Mouse (Mus musculus) embryonic facial prominence, embryonic 13.5 days (tissue): Measurements from ENCODE around the gene AK157302. TPM values are rescaled to one million over a fixed set of nuclear protein-coding genes. Genes with fewer than 3 reads are reported as not detected.
"Not testable (repeated sequence)": the region's sequence is repeated elsewhere in the genome, so short reads cannot be mapped to it uniquely, and the experiment has no call there.

Experiments used
- ATAC-seq: fragments of 200-750 bp; cut with Nextera tagmentation; 2 replicates; pipeline ENCODE4 v1.8.0; 2017; ENCODE audit warnings: low read depth; ENCODE audit not compliant: insufficient number of reproducible peaks, insufficient read depth, low FRiP score, low TSS enrichment
- H3K27ac ChIP-seq: fragments of 300-500 bp; sonication (generic); 2 replicates; pipeline ENCODE4 v1.5.1; 2015; ENCODE audit warnings: moderate library complexity, mild to moderate bottlenecking, inconsistent platforms
- H3K27me3 ChIP-seq: fragments of 300-500 bp; sonication (generic); 2 replicates; pipeline ENCODE4 v1.6.1; 2015; ENCODE audit warnings: mild to moderate bottlenecking, inconsistent platforms
- H3K36me3 ChIP-seq: fragments of 300-500 bp; sonication (generic); 2 replicates; pipeline ENCODE4 v1.6.1; 2015; ENCODE audit warnings: mild to moderate bottlenecking, inconsistent platforms
- H3K4me1 ChIP-seq: fragments of 300-500 bp; sonication (generic); 2 replicates; pipeline ENCODE4 v1.6.1; 2015; ENCODE audit warnings: inconsistent platforms
- H3K4me2 ChIP-seq: fragments of 300-500 bp; sonication (generic); 2 replicates; pipeline ENCODE4 v1.6.1; 2015; ENCODE audit warnings: moderate library complexity, mild to moderate bottlenecking, inconsistent platforms
- H3K4me3 ChIP-seq: fragments of 300-500 bp; sonication (generic); 2 replicates; pipeline ENCODE4 v1.5.1; 2015; ENCODE audit warnings: mild to moderate bottlenecking, inconsistent platforms
- H3K9ac ChIP-seq: fragments of 300-500 bp; sonication (generic); 2 replicates; pipeline ENCODE4 v1.6.1; 2015; ENCODE audit warnings: mild to moderate bottlenecking, inconsistent platforms
- H3K9me3 ChIP-seq: fragments of 300-500 bp; sonication (generic); 2 replicates; pipeline ENCODE4 v1.6.1; 2016; ENCODE audit warnings: inconsistent platforms
- WGBS: fragments of 180-500 bp; shearing (Covaris S2); methylation state at CpG from one replicate; pipeline ENCODE4 v1.1.7; 2015; ENCODE audit warnings: mixed read lengths; 5-methylcytosine and 5-hydroxymethylcytosine counted together
- polyA plus RNA-seq: library from polyadenylated mRNA; unstranded; fragments of >200 nt; fragmentation: Nextera tagmentation; extraction: Ambion mirVana; gene quantifications from 2 replicates; pipeline ENCODE4 v1.2.1, GENCODE M21; 2015

The AK157302 gene
- polyA plus RNA-seq, 1 experiment from 2014 or later = 0.53 TPM

DNA sequence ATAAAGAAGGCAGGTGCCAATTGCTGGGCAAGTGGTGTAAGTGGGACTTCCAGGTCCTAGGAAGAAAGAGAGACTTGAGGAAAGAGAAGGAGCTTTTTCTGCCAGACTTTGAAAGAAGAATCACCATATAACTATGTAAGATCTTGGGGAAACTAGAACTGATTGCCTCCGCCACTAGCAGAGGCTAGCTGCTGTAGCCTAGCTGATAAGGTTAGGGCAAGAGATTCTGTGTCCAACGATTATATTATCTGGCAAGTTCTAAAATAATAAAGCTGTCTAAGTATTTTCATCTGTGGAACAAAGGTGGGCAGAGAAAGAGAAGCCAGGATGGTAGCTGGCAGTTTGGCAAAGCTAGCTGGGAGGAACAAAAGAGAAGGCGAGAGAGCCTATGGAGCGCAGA lies 22.6 kb upstream of the AK157302 start:
- Histone ChIP-seq H3K27ac (no peak overlapping the region), H3K4me1 (no peaks in the 10 kb centered on the region), H3K9me3 (no peaks in the 10 kb centered on the region), H3K36me3 (no peaks in the 10 kb centered on the region), H3K27me3 (peaks cover 19% of the 10 kb centered on the region), H3K9ac (no peak overlapping the region), H3K4me3 (no peak overlapping the region), H3K4me2 (no peak overlapping the region)
- no peak for ATAC-seq
- 29% methylated on average over 4 of the region's 4 CpGs for WGBS

DNA sequence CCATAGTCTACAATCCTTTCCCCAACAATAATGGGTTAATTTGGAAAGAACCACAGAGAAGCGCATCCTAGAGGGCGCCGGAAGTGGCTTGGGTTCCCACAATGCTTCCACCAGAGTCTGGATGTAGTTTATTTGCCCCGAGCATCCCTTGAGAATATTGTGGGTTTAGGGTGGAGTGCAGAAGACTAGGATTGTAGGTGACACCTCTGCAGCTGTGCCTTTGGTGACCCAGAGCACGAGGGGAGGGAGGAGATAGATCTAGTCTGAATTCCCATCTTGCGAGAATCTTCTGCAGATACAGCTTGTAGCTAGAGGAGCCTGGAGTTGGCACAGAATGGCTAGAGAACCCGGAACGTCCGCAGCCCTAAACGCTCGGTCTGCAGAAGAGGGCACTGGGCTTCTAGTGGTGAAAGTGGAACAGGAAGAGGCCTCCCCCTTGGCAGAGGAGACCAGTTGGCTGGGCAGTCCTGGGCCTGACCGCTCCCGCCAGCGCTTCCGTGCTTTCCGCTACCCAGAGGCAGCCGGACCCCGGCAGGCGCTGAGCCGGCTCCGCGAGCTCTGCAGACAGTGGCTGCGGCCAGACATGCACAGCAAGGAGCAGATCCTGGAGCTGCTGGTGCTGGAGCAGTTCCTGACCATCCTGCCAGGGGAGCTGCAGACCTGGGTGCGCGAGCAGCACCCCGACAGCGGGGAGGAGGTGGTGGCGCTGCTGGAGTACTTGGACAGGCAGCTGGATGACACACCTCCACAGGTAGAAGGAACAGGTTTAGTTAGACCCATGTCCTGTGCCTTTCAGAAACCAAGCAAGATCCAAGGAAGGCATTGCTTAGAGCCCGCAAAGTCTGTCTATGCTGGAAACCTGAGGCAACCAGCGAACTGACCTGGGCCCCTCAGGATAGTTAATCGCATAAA lies 16.0 kb upstream of the AK157302 start, which contains the start of the genes Zkscan4 and Gm10065:
Gene Zkscan4 (plus strand): TSS at position 149 of the 912 bp plus-strand sequence.
Gene Gm10065 (minus strand): TSS at position 683 of the 912 bp plus-strand sequence.
- not testable (repeated sequence) for H3K27me3 ChIP-seq, H3K36me3 ChIP-seq, H3K9me3 ChIP-seq
- peak; percentile 62 for ATAC-seq
- 2% methylated on average over 31 of the region's 31 CpGs for WGBS
- Histone ChIP-seq H3K9ac (peak within 1 kb of the TSS; percentile 78), H3K4me2 (peak within 1 kb of the TSS; percentile 66), H3K27ac (peak within 1 kb of the TSS; percentile 77), H3K4me3 (peak within 1 kb of the TSS; percentile 61), H3K4me1 (peaks cover 11% of the 10 kb centered on the region; the same call in 1 of the 2 replicates)

DNA sequence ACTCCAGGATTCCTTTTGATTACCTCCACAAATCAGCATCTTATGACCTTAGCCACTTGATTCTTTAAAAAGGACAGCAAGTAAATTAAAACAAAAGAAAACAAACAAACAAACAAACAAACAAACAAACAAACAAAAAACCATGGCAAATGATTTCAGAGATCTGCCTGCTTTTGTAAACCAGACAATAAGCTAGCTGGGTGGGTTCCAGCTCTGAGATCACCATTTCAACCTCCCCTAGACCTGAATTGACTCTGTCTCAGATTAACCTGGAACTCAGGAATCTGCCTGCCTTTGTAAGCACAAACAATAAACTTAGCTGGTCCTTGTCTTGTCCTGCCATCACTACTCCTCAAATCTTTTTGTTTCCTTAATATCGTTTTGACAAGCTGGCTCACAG lies 8.1 kb upstream of the AK157302 start:
- peaks cover 19% of the 10 kb centered on the region for H3K36me3 ChIP-seq
- 83% methylated on average over 1 of the region's 1 CpGs for WGBS
- no peaks in the 10 kb centered on the region for H3K9me3 ChIP-seq
- H3K4me2 ChIP-seq = no peak overlapping the region
- no peak overlapping the region for H3K4me3 ChIP-seq
- H3K27ac ChIP-seq = no peak overlapping the region
- H3K27me3 ChIP-seq = no peaks in the 10 kb centered on the region
- H3K4me1 ChIP-seq = no peaks in the 10 kb centered on the region
- no peak overlapping the region for H3K9ac ChIP-seq
- ATAC-seq = no peak

DNA sequence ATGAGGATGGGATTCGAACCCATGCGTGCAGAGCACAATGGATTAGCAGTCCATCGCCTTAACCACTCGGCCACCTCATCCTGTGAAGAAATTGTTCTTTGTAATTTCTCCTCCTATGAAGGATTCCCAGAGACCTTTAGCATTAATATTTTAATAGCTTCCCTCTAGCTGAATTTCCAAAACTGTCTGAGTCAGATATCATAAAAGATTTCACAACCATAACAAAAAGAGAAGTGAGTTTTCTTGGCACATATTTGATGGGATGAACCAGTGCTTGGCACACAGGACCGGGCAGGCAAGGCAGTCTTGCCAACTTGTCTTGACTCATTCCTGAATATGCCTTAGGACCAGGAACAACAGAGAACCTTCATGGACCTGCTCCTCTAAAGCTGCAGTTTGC lies 2.2 kb upstream of the AK157302 start:
- no peaks in the 10 kb centered on the region for H3K4me1 ChIP-seq
- WGBS = 86% methylated on average over 5 of the region's 5 CpGs
- H3K9ac ChIP-seq = no peak overlapping the region
- no peak for ATAC-seq
- no peak overlapping the region for H3K27ac ChIP-seq
- no peaks in the 10 kb centered on the region for H3K36me3 ChIP-seq
- H3K4me3 ChIP-seq = no peak overlapping the region
- H3K27me3 ChIP-seq = no peaks in the 10 kb centered on the region
- no peak overlapping the region for H3K4me2 ChIP-seq
- no peaks in the 10 kb centered on the region for H3K9me3 ChIP-seq

DNA sequence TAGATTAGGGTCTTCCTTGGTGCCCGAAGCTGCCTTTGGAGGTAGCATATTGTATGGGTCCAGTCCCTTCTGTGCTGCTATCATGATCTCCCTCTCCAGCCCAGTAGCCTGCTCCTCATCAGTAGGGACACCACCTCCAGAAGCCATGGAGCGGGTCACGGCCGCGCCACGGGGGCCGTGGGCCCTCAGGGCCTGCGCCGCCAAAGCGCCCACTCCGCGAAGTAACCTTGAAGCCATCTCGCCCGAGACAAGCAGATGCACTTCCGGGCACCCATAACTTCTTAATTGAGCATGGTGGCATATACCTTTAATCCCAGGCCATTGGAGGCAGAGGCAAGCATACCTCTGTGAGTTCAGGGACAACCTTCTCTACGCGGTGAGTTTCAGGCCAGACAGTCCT lies 6.2 kb downstream of the AK157302 start, which contains the start of gene Gm11273:
Gene Gm11273 (minus strand): TSS at position 237 of the 400 bp plus-strand sequence.
- H3K4me3 ChIP-seq, H3K4me1 ChIP-seq, H3K9ac ChIP-seq, H3K27ac ChIP-seq, H3K36me3 ChIP-seq, H3K9me3 ChIP-seq, ATAC-seq, H3K4me2 ChIP-seq, H3K27me3 ChIP-seq: not testable (repeated sequence)
- WGBS = 90% methylated on average over 17 of the region's 17 CpGs

DNA sequence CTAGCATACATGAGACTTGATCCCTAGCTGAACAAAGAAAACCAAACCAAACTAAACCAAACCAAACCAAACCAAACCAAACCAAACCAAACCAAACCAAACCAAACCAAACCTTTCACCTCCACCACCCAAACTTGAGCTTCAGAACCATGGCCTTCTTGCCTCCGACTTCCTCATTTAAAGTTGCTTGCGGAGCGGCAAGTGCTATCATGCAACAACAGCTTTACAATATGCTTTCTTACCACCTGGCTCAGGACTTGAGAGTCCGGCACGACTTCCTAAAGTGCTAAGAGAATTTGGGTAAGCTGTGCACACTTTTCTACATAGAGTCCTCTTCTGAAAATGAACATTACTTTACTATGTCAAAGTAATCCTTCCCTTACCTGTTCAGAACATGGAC lies 7.3 kb downstream of the AK157302 start:
- no peak for ATAC-seq
- Histone ChIP-seq H3K9ac (no peak overlapping the region), H3K9me3 (no peaks in the 10 kb centered on the region)

DNA sequence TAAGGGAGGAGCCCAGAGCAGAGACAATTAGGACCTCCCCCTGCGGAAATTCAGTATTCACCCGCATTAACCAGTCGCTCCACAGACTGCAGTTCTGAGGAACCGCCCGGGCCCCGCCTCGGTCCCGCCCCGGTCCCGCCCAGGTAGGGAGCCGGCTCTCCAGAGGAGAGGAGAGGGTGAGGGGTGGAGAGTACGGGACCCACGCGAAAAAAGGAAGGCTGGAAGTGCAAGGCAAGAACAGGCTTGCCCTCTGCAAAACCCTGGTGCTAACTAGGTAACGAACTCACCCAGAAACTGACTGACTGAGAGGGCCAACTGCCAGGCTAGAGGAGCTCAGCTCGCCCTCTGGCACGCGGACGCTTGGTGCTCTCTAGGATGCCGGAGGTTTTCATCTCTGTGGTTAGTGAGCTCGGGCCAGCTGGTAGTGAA lies 11.2 kb downstream of the AK157302 start:
- Histone ChIP-seq H3K4me1 (0 out of 2 replicates have a peak, but pooled peaks cover 3% of the 10 kb centered on the region), H3K27me3 (no peaks in the 10 kb centered on the region), H3K9me3 (no peaks in the 10 kb centered on the region), H3K4me3 (peak overlapping the region; percentile 60), H3K27ac (peak overlapping the region; percentile 91), H3K4me2 (peak overlapping the region; percentile 59), H3K36me3 (no peaks in the 10 kb centered on the region), H3K9ac (peak overlapping the region; percentile 74)
- ATAC-seq = peak; percentile 98
- under 1% methylated on average over 21 of the region's 21 CpGs for whole genome bisulfite sequencing

More for the DNA sequence above, 7.3 kb downstream of the AK157302 start:
- 86% methylated on average over 5 of the region's 5 CpGs for WGBS
- H3K36me3 ChIP-seq = no peaks in the 10 kb centered on the region
- H3K4me2 ChIP-seq = no peak overlapping the region
- H3K4me3 ChIP-seq = no peak overlapping the region
- no peaks in the 10 kb centered on the region for H3K27me3 ChIP-seq
- no peak overlapping the region for H3K27ac ChIP-seq
- 0 out of 2 replicates have a peak, but pooled peaks cover 3% of the 10 kb centered on the region for H3K4me1 ChIP-seq

DNA sequence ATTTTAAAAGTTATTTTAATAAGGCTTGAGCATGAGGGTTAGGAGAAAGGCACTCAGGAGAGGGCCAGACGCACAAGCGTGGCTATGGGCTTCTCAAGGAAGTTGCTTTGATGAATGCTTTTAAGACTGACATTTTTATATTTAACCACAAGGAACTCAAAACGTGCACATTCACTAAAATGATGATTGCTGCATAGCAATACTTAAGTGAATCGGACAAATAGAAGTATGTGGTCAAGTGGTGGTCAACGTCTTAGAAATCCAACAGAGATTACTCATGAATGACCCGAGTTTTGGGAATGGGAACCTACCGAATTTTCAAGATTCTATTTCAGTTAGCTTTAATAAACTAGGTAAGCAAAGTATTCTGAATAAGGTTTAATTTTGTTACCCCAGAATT lies 35.1 kb downstream of the AK157302 start:
- Histone ChIP-seq H3K4me3 (peak overlapping the region; percentile 83), H3K9me3 (no peaks in the 10 kb centered on the region), H3K27me3 (no peaks in the 10 kb centered on the region; the same call in 1 of the 2 replicates), H3K27ac (no peak overlapping the region), H3K36me3 (peaks cover 15% of the 10 kb centered on the region), H3K9ac (0 out of 2 replicates have a peak overlapping the region, but pooled peaks have one; percentile 27), H3K4me1 (0 out of 2 replicates have a peak, but pooled peaks cover 6% of the 10 kb centered on the region), H3K4me2 (peak overlapping the region; percentile 72)
- 49% methylated on average over 7 of the region's 7 CpGs for WGBS
- no peak for ATAC-seq

DNA sequence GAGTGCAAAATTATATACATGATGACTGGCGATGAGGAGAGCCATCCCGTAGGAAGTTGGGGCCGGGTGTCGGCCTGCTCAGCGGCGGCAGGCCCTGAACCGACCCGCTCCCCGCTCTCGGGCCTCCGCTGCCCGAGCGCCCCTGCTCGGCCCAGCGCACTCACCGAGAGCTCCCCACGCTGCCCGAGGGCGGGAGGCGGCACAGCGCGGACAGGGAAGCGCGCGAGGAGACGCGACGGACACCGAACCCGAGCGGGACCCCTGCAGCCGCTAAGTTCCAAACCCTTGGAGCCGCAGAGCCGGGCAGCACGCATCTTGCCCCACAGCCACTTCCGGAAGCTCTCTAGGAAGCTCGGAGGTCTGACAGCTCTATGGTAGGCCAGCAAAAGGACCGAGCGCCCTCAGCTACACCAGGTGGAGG lies 35.8 kb downstream of the AK157302 start, which contains the start of gene Zkscan8:
Gene Zkscan8 (minus strand): TSS at position 340 of the 421 bp plus-strand sequence.
- Histone ChIP-seq H3K9me3 (no peaks in the 10 kb centered on the region), H3K4me3 (peak within 1 kb of the TSS; percentile 83), H3K27ac (peak within 1 kb of the TSS; percentile 97), H3K27me3 (no peaks in the 10 kb centered on the region; the same call in 1 of the 2 replicates), H3K9ac (peak within 1 kb of the TSS; percentile 98), H3K4me1 (0 out of 2 replicates have a peak, but pooled peaks cover 6% of the 10 kb centered on the region), H3K36me3 (peaks cover 10% of the 10 kb centered on the region), H3K4me2 (peak within 1 kb of the TSS; percentile 72)
- peak; percentile 87; the same call in 1 of the 2 replicates for ATAC-seq
- under 1% methylated on average over 39 of the region's 39 CpGs for WGBS

DNA sequence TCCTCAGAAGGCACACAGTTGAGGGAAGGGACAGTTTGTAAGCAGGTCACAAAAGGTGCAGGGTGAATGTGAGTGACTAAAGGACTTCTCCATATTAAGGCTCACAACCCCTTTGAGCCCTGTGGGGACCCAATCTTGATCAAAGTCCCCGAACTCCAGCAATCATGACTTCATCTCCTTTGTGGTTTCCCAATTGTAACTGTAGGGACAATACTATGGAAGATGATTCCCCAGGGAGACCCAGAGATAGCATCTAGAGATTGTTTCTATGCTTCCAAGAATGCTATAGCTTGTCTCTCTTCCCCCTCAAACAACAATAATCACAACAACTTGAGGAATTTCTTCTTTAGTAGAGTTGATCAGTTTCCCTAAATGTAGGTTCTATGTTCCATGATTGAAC lies 47.7 kb downstream of the AK157302 start, which contains the start of gene Olfr1366:
Gene Olfr1366 (minus strand): TSS at position 101 of the 400 bp plus-strand sequence.
- no peak within 1 kb of the TSS for H3K4me3 ChIP-seq
- H3K36me3 ChIP-seq = no peaks in the 10 kb centered on the region
- H3K9ac ChIP-seq = no peak within 1 kb of the TSS
- no peaks in the 10 kb centered on the region for H3K4me1 ChIP-seq
- no peaks in the 10 kb centered on the region for H3K9me3 ChIP-seq
- no peak within 1 kb of the TSS for H3K27ac ChIP-seq
- H3K4me2 ChIP-seq = no peak within 1 kb of the TSS
- WGBS = 63% methylated on average over 1 of the region's 1 CpGs
- H3K27me3 ChIP-seq = no peaks in the 10 kb centered on the region
- no peak for ATAC-seq
